Mouse (Mus musculus): ENCODE results near the gene Fbxo44.

The Fbxo44 gene

GRCm38 (mm10) chr4:148166986-148167385 is 6.7 kb upstream of the Fbxo44 start:
- in situ Hi-C loops (cut with MboI; ENCODE audit: low sequenced_read_pairs): loop anchor here (25.0 kb wide), 1 partner anchor 445 kb away; the partner anchor contains the start of gene Masp2

GRCm38 (mm10) chr4:148166431-148166830 is 6.1 kb upstream of the Fbxo44 start:
- in situ Hi-C loops (cut with MboI; ENCODE audit: low sequenced_read_pairs): loop anchor here (25.0 kb wide), 1 partner anchor 446 kb away; the partner anchor contains the start of gene Masp2

DNA sequence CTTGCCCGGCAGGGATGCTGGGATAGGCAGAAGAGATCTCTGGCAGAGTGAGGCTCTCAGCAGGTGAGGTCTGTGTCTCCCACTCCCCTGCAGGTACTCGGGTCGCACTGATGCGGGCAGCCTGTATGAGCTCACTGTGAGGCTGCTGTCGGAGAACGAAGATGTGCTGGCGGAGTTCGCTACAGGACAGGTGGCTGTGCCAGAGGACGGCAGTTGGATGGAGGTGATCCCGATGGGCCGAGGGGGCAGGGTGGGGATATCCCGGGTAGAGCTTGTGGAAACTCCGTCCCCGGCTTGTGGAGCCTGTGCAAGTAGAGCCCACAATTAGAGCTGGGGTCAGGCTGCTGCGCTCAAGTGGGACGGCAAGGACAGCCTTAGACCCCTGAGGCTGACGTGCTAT is 5.3 kb upstream of the Fbxo44 start:
- in situ Hi-C loops (cut with MboI; ENCODE audit: low sequenced_read_pairs): loop anchor here (25.0 kb wide), 1 partner anchor 447 kb away; the partner anchor contains the start of gene Masp2

GRCm38 (mm10) chr4:148164461-148164860 is 4.2 kb upstream of the Fbxo44 start:
- in situ Hi-C loops (cut with MboI; ENCODE audit: low sequenced_read_pairs): loop anchor here (5.0 to 25.0 kb wide), 2 partner anchors 47 to 448 kb away; partner anchors contain the start of gene Masp2

- in situ Hi-C loops (cut with MboI; ENCODE audit: low sequenced_read_pairs): loop anchor here (5.0 to 25.0 kb wide), 2 partner anchors 47 to 448 kb away; partner anchors contain the start of gene Masp2
These were observed 3.7 kb upstream of the Fbxo44 start for GRCm38 (mm10) chr4:148164002-148164439.

GRCm38 (mm10) chr4:148159544-148160435 is 492 bp downstream of the Fbxo44 start:
- in situ Hi-C loops (cut with MboI; ENCODE audit: low sequenced_read_pairs): loop anchor here (5.0 to 25.0 kb wide), 2 partner anchors 42 to 453 kb away; partner anchors contain the start of gene Masp2

DNA sequence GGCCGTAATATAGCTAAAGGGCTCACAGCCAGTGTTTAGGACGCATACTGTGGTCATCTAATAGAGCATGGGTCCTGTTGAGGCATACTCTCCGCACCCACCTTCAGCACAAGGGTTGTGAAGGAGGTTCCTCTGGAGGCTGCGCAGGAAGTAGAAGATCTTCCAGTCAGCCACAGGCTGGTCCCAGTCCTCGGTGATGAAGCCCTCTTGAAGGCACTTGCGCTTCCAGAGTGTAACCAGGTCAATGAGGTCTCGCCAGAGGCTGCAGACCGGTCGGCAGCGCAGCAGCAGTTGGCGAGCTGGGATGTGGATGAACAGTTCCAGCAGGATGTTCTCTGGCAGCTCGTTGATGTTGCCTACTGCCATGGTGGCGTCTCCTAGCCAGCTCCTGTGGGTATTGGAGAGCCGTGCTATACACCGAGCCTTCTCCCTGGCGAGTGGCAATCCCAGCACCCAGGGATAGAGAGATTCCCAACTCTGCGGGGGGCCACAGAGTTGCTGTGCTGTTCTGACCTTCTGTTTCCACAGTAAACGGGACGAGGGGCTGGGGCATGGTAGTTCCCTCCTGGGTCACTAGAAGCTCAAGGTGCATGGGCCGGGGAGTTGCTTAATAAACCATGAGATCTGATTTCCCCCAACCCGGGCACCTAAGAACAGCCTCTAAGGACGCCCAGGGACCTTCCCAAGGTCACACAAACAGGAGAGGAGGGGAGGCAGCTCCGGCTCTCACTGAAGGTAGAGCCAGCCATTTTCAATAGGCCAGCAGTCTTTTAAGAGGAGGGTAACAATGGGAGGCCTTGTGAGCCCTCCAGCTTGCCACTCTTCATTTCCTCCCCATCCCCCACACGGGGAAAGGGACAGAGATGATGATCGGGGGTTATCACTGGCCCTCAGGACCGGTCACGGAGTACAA is 1.6 kb downstream of the Fbxo44 start:
- in situ Hi-C loops (cut with MboI; ENCODE audit: low sequenced_read_pairs): loop anchor here (25.0 kb wide), 1 partner anchor 454 kb away; the partner anchor contains the start of gene Masp2

DNA sequence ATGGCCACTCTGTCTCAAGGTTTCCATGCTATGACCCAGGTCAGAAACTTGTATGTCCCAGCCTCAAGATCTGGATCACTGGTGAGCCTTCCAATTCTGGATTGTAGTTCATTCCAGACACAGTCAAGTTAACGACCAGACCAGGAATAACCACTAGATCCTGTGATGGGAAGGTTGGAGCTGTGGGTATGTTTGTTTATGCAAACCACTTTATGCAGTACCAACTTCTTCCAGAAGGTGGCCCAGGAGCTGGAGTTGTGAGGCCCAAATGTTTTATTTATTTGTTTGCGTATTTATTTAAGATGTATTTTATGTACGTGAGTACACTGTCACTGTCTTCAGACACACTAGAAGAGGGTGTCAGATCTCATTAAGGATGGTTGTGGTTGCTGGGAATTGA is 5.3 kb downstream of the Fbxo44 start:
- in situ Hi-C loops (cut with MboI; ENCODE audit: low sequenced_read_pairs): loop anchor here (25.0 kb wide), 1 partner anchor 457 kb away; the partner anchor contains the start of gene Masp2

GRCm38 (mm10) chr4:148154006-148154405 is 6.3 kb downstream of the Fbxo44 start:
- in situ Hi-C loops (cut with MboI; ENCODE audit: low sequenced_read_pairs): loop anchor here (25.0 kb wide), 1 partner anchor 458 kb away; the partner anchor contains the start of gene Masp2

DNA sequence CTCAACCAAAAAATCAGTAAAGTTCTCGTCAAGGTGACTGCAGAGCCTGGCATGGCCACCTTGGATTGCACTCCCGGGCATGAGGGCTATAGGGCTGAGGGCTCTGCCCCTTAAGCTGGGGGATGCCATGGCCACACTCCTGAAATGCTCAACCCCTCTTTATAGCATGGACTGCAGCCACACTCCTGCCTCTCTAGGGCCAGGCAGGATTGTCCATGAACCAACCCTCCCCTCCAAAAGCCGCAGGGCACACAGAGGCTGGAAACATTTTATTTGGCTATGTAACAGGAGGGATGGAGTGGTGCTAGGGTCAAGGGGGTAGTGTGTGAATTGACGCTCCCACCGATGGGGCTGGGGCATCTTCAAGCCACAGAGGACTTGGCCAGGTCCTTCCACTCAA is 7.7 kb downstream of the Fbxo44 start:
- in situ Hi-C loops (cut with MboI; ENCODE audit: low sequenced_read_pairs): loop anchor here (25.0 kb wide), 1 partner anchor 460 kb away; the partner anchor contains the start of gene Masp2

DNA sequence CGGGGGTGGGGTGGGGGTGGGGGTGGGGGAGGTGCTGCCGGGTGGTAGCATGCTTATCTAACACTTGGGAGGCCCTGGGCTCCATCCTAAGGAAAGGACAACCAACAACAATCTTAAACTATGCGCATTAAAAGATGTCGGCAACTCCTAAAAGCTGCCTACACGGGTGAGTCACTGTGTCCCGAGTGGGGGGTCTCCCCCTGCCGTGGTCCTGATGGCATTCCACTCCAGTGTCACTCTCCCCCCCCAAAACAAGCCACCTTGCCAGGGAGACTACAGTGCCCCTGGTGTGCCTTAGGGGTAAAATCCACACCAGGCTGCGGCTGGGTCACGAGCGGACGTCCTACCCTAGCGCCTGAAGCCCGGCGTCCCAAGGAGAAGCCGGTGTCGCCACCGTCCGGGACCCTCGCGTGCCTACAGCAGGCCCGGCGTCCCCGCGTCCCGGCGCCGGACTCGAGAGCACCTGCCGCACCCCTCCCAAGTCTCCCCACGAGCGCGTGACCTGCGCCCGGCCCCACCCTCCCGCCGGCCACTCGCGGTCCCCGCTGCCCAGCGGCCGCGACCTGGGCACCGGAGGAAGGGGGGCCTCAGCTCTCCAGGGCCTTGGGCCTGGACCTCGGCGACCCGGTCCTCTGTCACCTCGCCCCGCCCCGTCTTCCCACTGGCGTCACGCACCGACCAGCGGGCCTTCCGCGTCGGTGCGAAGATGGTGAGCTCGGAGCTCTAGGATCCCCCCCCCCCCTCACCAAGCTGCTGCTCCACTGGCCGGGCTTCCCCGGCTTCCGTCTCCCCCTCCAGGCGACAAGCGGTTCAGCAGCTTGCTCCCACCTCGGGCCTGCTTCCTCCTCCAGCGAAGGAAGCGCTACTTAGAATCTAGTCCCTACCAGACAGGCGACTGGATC is 8.8 kb downstream of the Fbxo44 start, which contains the start of gene Fbxo6:
Gene Fbxo6, minus strand, starts transcription at position 874 of the 902 bp plus-strand sequence.
- in situ Hi-C loops (cut with MboI; ENCODE audit: low sequenced_read_pairs): loop anchor here (25.0 kb wide), 1 partner anchor 461 kb away; the partner anchor contains the start of gene Masp2

DNA sequence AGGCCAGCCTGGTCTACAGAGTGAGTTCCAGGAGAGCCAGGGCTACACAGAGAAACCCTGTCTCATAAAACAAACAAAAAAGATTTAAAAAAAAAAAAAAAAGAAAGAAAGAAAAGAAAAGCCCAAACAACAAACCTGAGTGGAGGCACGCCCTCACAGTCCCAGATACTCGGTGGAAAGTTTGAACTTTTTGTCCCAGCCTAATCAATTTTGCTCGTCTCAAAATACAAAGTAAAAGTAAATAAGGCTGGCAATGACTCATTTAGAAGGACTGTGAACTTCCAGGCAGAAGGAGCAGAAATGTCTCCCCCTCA is 9.4 kb downstream of the Fbxo44 start:
- in situ Hi-C loops (cut with MboI; ENCODE audit: low sequenced_read_pairs): loop anchor here (25.0 kb wide), 1 partner anchor 461 kb away; the partner anchor contains the start of gene Masp2

DNA sequence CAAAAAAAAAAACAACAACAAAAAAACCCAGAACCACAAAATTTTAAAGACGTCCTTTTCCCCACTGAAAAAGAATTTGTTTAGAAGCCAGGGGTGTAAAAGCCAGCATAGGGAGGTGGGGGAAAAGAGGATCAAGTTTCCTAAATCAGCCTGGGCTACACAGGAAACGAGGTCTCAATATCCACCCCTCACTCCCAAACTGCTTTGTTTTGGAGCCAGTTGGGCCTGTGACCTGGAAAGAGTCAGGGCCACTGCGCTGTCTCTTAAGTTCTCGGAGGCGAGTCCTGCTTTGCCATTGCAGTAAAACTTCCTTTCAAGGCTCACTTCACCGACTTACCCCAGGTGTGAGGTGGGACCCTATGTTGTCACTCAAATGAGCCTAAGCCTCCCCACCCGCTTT is 10.0 kb downstream of the Fbxo44 start:
- in situ Hi-C loops (cut with MboI; ENCODE audit: low sequenced_read_pairs): loop anchor here (25.0 kb wide), 1 partner anchor 462 kb away; the partner anchor contains the start of gene Masp2

DNA sequence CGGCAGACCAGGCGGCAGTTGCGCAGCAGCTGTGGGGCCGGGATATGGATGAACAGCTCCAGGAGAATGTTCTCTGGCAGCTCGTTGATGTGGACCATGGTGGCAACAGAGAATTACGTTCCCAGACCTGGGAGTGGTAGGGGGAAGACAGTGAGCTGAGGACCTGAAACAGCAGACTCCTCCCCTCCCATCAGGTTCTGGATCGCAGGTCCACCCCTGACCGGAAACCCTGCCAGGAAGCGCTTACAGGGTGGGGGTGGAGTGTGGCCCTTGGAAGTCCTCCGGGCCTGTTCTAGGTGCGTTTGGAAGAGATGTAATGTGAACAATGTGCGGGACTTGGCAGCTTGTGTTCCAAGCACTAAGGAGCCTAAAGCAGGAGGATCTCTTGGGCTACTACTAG is 10.7 kb downstream of the Fbxo44 start:
- in situ Hi-C loops (cut with MboI; ENCODE audit: low sequenced_read_pairs): no loop called here

DNA sequence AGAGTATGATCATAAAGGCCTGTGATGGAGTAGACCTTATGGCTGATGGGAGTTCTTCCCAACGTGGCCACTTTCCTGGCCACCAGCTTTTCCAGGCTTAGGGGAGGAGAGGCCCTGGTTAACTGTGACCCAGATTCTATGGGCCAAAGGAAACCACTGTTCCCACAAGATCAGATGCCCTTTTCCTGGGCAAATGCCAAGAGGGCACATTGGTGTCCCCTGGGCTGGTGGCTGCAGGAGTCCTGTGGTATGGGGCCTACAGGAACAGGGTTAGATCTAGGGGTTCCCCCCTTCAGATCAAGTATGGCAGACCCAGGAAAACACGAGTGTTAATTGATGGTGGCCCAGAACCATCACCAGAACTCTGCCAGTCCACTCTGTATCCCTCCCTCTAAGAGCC is 12.6 kb downstream of the Fbxo44 start:
- in situ Hi-C loops (cut with MboI; ENCODE audit: low sequenced_read_pairs): no loop called here

DNA sequence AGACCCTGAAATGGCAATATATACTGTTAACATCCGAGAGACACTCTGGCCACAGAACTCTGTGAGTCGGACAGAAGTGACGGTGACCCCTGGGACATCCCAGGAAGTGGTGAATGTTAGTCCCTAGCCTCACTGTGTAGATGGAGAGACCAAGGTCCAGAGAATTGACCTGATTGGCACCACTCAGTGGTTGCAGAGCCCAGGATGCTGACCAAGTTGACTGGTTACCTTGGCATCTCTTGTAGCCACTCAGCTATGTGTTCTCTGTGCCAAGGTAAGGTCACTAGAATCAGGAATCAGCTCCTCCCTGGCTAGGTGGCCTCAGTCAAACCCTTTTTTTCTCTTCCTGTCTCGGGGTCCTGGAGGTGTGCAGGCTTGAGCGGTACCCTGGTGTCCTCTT is 16.6 kb downstream of the Fbxo44 start:
- in situ Hi-C loops (cut with MboI; ENCODE audit: low sequenced_read_pairs): no loop called here

- in situ Hi-C loops (cut with MboI; ENCODE audit: low sequenced_read_pairs): no loop called here
These were observed 19.9 kb downstream of the Fbxo44 start for GRCm38 (mm10) chr4:148140098-148141011.

GRCm38 (mm10) chr4:148139767-148140097 is 20.6 kb downstream of the Fbxo44 start:
- in situ Hi-C loops (cut with MboI; ENCODE audit: low sequenced_read_pairs): no loop called here

- in situ Hi-C loops (cut with MboI; ENCODE audit: low sequenced_read_pairs): no loop called here
These were observed 22.8 kb downstream of the Fbxo44 start for GRCm38 (mm10) chr4:148137503-148137902.

All from CH12F3 (cell line).